Mouse (Mus musculus) limb, embryonic 12.5 days (tissue): ENCODE data around the gene Glt1d1. TPM values are rescaled to one million over a fixed set of nuclear protein-coding genes. Genes with fewer than 3 reads are reported as not detected.
A peak's percentile ranks its signal among the peaks of the same experiment; 100 is the strongest.

Experiments used
- ATAC-seq: fragments of 200-750 bp; cut with Nextera tagmentation; 2 replicates; pipeline ENCODE4 v1.8.0; 2017; ENCODE audit warnings: low read depth, moderate TSS enrichment; ENCODE audit not compliant: insufficient number of reproducible peaks, insufficient read depth, low FRiP score, low TSS enrichment
- H3K27ac ChIP-seq: fragments of 300-500 bp; sonication (generic); 2 replicates; pipeline ENCODE4 v1.5.1; 2016; ENCODE audit warnings: mild to moderate bottlenecking, moderate library complexity
- H3K27me3 ChIP-seq: fragments of 300-500 bp; sonication (generic); 2 replicates; pipeline ENCODE4 v1.6.1; 2016; ENCODE audit warnings: mild to moderate bottlenecking, moderate library complexity
- H3K36me3 ChIP-seq: fragments of 300-500 bp; sonication (generic); 2 replicates; pipeline ENCODE4 v1.6.1; 2016; ENCODE audit warnings: mild to moderate bottlenecking, moderate library complexity
- H3K4me1 ChIP-seq: fragments of 300-500 bp; sonication (generic); replicated peaks from 2 replicates; pipeline ENCODE4 v1.6.1; 2016
- H3K4me2 ChIP-seq: fragments of 300-500 bp; sonication (generic); 2 replicates; pipeline ENCODE4 v1.6.1; 2016; ENCODE audit warnings: mild to moderate bottlenecking, moderate library complexity
- H3K4me3 ChIP-seq: fragments of 300-500 bp; sonication (generic); replicated peaks from 2 replicates; pipeline ENCODE4 v1.5.1; 2016; ENCODE audit warnings: mild to moderate bottlenecking
- H3K9ac ChIP-seq: fragments of 300-500 bp; sonication (generic); replicated peaks from 2 replicates; pipeline ENCODE4 v1.6.1; 2016; ENCODE audit warnings: mild to moderate bottlenecking, moderate library complexity
- H3K9me3 ChIP-seq: fragments of 300-500 bp; sonication (generic); 2 replicates; pipeline ENCODE4 v1.6.1; 2016; ENCODE audit warnings: mild to moderate bottlenecking, moderate library complexity
- WGBS: fragments of 180-500 bp; shearing (Covaris S2); methylation state at CpG from one replicate; pipeline ENCODE4 v1.1.7; 2016; 5-methylcytosine and 5-hydroxymethylcytosine counted together
- polyA plus RNA-seq: library from polyadenylated mRNA; unstranded; fragments of >200 nt; fragmentation: Nextera tagmentation; extraction: Ambion mirVana; gene quantifications from 2 replicates; pipeline ENCODE4 v1.2.1, GENCODE M21; 2016

Gene Glt1d1
- polyA plus RNA-seq, 1 experiment from 2014 or later = 0.98 TPM

- H3K4me1 ChIP-seq = peaks cover 11% of the 10 kb centered on the region; the same call in 1 of the 2 replicates
- H3K9me3 ChIP-seq = no peaks in the 10 kb centered on the region
- peak overlapping the region; percentile 96 for H3K4me2 ChIP-seq
- peaks cover 34% of the 10 kb centered on the region for H3K27me3 ChIP-seq
- WGBS = 27% methylated on average over 4 of the region's 4 CpGs
- H3K4me3 ChIP-seq = peak overlapping the region; percentile 58
- H3K9ac ChIP-seq = no peak overlapping the region
- no peak overlapping the region for H3K27ac ChIP-seq
- ATAC-seq = no peak
- H3K36me3 ChIP-seq = no peaks in the 10 kb centered on the region
Observed at GRCm38 (mm10) chr5:127633188-127633587, 1.1 kb downstream of the Glt1d1 start.

DNA sequence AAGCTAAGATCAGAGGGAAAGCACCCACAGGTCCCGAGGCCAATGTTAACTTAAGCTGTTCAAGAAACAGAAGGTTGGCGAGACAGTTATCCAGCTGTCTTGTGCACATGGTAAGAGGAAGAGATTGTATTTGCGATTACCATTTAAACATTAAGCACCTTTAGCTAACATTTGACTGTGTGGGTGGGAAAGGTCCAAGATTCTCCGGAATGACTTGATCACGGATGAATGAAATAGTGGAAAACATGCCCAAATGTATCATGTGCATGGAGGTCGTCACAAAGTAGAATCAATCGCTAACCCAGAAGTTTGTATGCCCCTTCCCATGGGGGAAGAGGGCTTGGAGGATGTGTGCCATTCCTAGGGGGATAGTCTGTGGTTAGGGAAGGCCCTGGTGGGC is 1.6 kb downstream of the Glt1d1 start:
- Histone ChIP-seq H3K4me3 (no peak overlapping the region), H3K27me3 (peaks cover 34% of the 10 kb centered on the region), H3K9ac (no peak overlapping the region), H3K4me1 (peaks cover 11% of the 10 kb centered on the region; the same call in 1 of the 2 replicates), H3K27ac (no peak overlapping the region), H3K4me2 (no peak overlapping the region), H3K36me3 (no peaks in the 10 kb centered on the region), H3K9me3 (no peaks in the 10 kb centered on the region)
- WGBS = 89% methylated on average over 7 of the region's 7 CpGs
- ATAC-seq = no peak

DNA sequence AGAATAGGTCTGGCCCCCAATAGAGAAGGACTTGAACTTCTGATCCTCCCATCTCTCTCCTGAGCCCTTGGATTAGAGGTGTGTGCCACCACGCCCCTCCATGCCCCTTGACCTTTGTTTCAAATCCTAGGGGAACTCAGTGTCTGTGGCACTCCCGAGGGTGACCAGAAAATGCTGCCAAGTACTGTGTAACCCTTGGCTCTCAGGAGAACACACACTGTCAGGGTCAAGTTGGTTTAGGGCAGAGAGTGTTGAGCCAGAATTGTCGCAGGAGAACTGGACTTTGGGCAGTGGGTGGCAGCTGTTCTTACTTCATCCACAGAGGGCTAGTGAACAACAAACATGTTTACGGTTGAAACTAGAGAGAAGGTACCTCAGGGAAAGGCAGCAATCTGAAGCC is 5.6 kb downstream of the Glt1d1 start:
- Histone ChIP-seq H3K36me3 (no peaks in the 10 kb centered on the region), H3K9ac (no peak overlapping the region), H3K4me2 (no peak overlapping the region), H3K4me3 (no peak overlapping the region), H3K9me3 (peaks cover 4% of the 10 kb centered on the region; the same call in 1 of the 2 replicates), H3K4me1 (0 out of 2 replicates have a peak, but pooled peaks cover under 1% of the 10 kb centered on the region), H3K27me3 (peaks cover 12% of the 10 kb centered on the region; the same call in 1 of the 2 replicates), H3K27ac (no peak overlapping the region)
- ATAC-seq = no peak
- WGBS = 71% methylated on average over 4 of the region's 4 CpGs

- H3K4me1 ChIP-seq = no peaks in the 10 kb centered on the region
- peaks cover 4% of the 10 kb centered on the region; the same call in 1 of the 2 replicates for H3K9me3 ChIP-seq
- no peak for ATAC-seq
- H3K27ac ChIP-seq = no peak overlapping the region
- WGBS = 82% methylated on average over 2 of the region's 2 CpGs
- peaks cover 7% of the 10 kb centered on the region; the same call in 1 of the 2 replicates for H3K27me3 ChIP-seq
- no peaks in the 10 kb centered on the region for H3K36me3 ChIP-seq
- no peak overlapping the region for H3K4me3 ChIP-seq
- H3K9ac ChIP-seq = no peak overlapping the region
- H3K4me2 ChIP-seq = no peak overlapping the region
Observed at GRCm38 (mm10) chr5:127638177-127638576, 6.1 kb downstream of the Glt1d1 start.

GRCm38 (mm10) chr5:127639067-127639605 is 7.1 kb downstream of the Glt1d1 start:
- Histone ChIP-seq H3K4me3 (no peak overlapping the region), H3K27ac (no peak overlapping the region), H3K9me3 (peaks cover 4% of the 10 kb centered on the region; the same call in 1 of the 2 replicates), H3K4me1 (no peaks in the 10 kb centered on the region), H3K4me2 (no peak overlapping the region), H3K9ac (no peak overlapping the region), H3K36me3 (no peaks in the 10 kb centered on the region), H3K27me3 (no peaks in the 10 kb centered on the region)
- no peak for ATAC-seq
- 73% methylated on average over 6 of the region's 6 CpGs for WGBS

DNA sequence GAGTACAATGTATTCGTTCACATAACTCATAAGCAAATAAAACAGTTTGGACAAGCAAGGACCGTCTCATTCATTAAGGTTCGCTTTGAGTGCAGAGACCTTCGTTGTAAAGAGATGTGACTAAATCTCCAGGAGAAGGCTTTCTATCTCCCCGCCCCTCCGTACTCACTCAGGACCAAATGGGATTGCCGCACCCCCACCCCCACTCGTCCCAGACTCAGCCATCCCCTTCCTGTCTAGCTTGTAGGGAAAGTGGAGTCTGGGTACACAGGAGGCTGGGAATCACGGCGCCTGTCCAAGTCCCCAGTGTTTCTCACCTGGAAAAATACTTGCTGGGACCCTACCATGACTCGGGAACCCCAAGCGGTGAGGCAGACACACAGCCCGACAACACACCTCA is 7.6 kb downstream of the Glt1d1 start:
- no peak overlapping the region for H3K4me3 ChIP-seq
- H3K9ac ChIP-seq = no peak overlapping the region
- H3K4me1 ChIP-seq = no peaks in the 10 kb centered on the region
- H3K27ac ChIP-seq = no peak overlapping the region
- peaks cover 4% of the 10 kb centered on the region; the same call in 1 of the 2 replicates for H3K9me3 ChIP-seq
- no peaks in the 10 kb centered on the region for H3K27me3 ChIP-seq
- no peak overlapping the region for H3K4me2 ChIP-seq
- no peak for ATAC-seq
- WGBS = 92% methylated on average over 13 of the region's 13 CpGs
- H3K36me3 ChIP-seq = no peaks in the 10 kb centered on the region

DNA sequence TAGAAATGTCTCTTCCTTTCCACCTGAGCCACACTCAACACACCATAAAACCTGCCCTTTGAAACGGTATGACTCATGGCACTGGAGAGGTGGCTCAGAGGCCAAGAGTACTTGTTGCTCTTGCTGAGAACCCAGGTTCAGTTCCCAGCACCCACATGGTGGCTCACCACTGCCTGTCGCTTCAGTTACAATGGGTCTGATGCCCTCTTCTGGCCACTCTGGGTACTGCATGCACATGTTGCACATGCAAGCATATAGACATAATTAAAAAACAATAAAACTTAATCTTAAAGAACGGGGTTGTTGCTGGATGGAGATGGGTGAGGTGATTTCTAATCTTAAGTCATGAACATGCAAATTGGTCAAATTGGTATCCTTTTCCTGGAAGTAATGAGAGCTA is 8.3 kb downstream of the Glt1d1 start:
- H3K9me3 ChIP-seq = peaks cover 4% of the 10 kb centered on the region; the same call in 1 of the 2 replicates
- no peaks in the 10 kb centered on the region for H3K27me3 ChIP-seq
- H3K36me3 ChIP-seq = no peaks in the 10 kb centered on the region
- no peaks in the 10 kb centered on the region for H3K4me1 ChIP-seq
- H3K27ac ChIP-seq = no peak overlapping the region
- WGBS = 91% methylated on average over 3 of the region's 3 CpGs
- no peak overlapping the region for H3K4me3 ChIP-seq
- H3K4me2 ChIP-seq = no peak overlapping the region
- no peak overlapping the region for H3K9ac ChIP-seq
- no peak for ATAC-seq

DNA sequence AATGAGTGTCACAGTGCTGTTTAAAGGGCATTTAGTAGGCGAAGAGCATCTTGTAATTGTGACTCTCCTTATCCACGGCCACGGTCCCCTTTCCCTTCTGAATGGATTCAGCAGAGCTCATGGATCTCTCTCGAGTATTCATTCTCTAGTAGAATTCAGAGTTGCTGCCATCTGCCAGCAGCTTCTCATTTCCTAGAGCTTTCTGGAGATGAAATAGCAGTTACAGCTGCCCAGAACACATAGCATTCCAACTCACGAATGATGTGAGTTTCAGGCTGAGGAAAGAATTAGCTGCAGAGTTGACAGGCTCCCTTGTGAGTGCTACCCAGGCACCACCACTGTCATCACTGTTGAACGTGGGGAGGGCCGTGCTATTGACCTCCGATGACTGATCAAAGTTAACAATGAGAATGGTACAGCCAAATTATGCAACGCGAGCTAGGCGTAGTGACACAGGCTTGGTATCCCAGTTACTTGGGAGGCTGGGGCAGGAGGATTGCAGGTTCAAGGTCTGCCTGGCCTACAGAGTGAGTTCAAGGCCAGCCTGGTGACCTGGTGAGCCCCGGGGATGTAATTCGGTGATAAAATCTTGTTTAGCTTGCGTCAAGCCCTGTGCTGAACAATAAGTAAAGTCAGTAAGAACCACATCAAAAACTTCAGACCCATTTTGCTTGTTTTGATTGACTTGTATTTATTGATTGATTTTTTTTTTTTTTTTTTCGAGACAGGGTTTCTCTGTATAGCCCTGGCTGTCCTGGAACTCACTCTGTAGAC is 9.3 kb downstream of the Glt1d1 start:
- Histone ChIP-seq H3K9ac (no peak overlapping the region), H3K4me1 (no peaks in the 10 kb centered on the region), H3K27ac (no peak overlapping the region), H3K4me2 (no peak overlapping the region), H3K36me3 (no peaks in the 10 kb centered on the region), H3K4me3 (no peak overlapping the region), H3K9me3 (peaks cover 4% of the 10 kb centered on the region; the same call in 1 of the 2 replicates), H3K27me3 (no peaks in the 10 kb centered on the region)
- ATAC-seq = no peak
- WGBS = 89% methylated on average over 15 of the region's 15 CpGs

DNA sequence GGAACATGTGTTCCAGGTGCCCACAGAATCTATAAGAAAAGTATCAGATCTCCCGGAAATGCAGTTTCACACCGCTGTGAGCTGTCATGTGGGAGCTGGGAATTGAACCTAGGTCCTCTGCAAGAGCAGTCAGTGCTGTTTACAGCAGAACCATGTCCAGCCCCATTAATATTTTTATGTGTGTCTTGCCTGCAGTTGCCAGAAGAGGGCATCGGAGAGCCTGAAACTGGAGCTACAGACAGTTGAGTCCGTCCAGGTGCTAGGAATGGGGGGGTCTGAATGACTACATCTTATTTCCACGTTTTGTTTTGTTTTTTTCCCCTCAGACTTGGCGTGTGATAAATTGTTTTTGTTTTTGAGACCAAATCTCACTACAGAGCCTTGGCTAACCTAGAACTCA is 16.0 kb downstream of the Glt1d1 start:
- H3K27ac ChIP-seq = no peak overlapping the region
- ATAC-seq = no peak
- H3K4me2 ChIP-seq = no peak overlapping the region
- peaks cover 7% of the 10 kb centered on the region; the same call in 1 of the 2 replicates for H3K9me3 ChIP-seq
- no peaks in the 10 kb centered on the region for H3K36me3 ChIP-seq
- WGBS = 75% methylated on average over 6 of the region's 6 CpGs
- H3K4me3 ChIP-seq = no peak overlapping the region
- H3K4me1 ChIP-seq = peaks cover 6% of the 10 kb centered on the region; the same call in 1 of the 2 replicates
- H3K27me3 ChIP-seq = no peaks in the 10 kb centered on the region
- H3K9ac ChIP-seq = no peak overlapping the region

- Histone ChIP-seq H3K9ac (no peak overlapping the region), H3K4me3 (no peak overlapping the region), H3K4me1 (peaks cover 6% of the 10 kb centered on the region; the same call in 1 of the 2 replicates), H3K9me3 (peaks cover 10% of the 10 kb centered on the region; the same call in 1 of the 2 replicates), H3K27ac (no peak overlapping the region), H3K4me2 (no peak overlapping the region), H3K27me3 (no peaks in the 10 kb centered on the region), H3K36me3 (no peaks in the 10 kb centered on the region)
- ATAC-seq = no peak
Observed at GRCm38 (mm10) chr5:127649077-127649476, 17.0 kb downstream of the Glt1d1 start.

- Histone ChIP-seq H3K9ac (no peak overlapping the region), H3K4me3 (no peak overlapping the region), H3K27me3 (no peaks in the 10 kb centered on the region), H3K9me3 (0 out of 2 replicates have a peak, but pooled peaks cover under 1% of the 10 kb centered on the region), H3K4me1 (no peaks in the 10 kb centered on the region), H3K4me2 (no peak overlapping the region), H3K27ac (no peak overlapping the region), H3K36me3 (no peaks in the 10 kb centered on the region)
- no peak for ATAC-seq
- 88% methylated on average over 2 of the region's 2 CpGs for WGBS
Observed at GRCm38 (mm10) chr5:127658257-127658656, 26.2 kb downstream of the Glt1d1 start.
